Mouse (Mus musculus) heart, adult 2 months (tissue): ENCODE measurements around the gene Il19.

ENCODE experiments used
- CTCF ChIP-seq: fragments of 200-600 bp; IDR thresholded peaks from 2 replicates; pipeline ENCODE4 v1.8.1; 2022; ENCODE audit warnings: antibody characterized with exemption, mild to moderate bottlenecking, moderate library complexity
- EP300 ChIP-seq: fragments of 200-500 bp; IDR thresholded peaks from 2 replicates; pipeline ENCODE4 v1.6.1; 2011; ENCODE audit warnings: low read depth, low read length, control low read depth; ENCODE audit not compliant: insufficient read depth
- POLR2A ChIP-seq: fragments of 200-500 bp; IDR thresholded peaks from 2 replicates; pipeline ENCODE4 v1.6.1; 2011; ENCODE audit warnings: mild to moderate bottlenecking, low read depth, low read length, control low read depth; ENCODE audit not compliant: insufficient read depth

GRCm38 (mm10) chr1:130979455-130979854 is 39.5 kb upstream of the Il19 start:
- TF ChIP-seq CTCF, result peak; percentile 81
- TF ChIP-seq EP300, result no peak
- no peak for TF ChIP-seq POLR2A
